Mouse (Mus musculus) activated CD4-positive, CD25-positive, alpha-beta regulatory T cell, adult 4 months (primary cell): ENCODE results near the gene Tbx18. TPM values are rescaled to one million over a fixed set of nuclear protein-coding genes. Genes with fewer than 3 reads are reported as not detected.

Experiments used
- ATAC-seq: one replicate; pipeline ENCODE4 v1.8.0; 2017
- polyA plus RNA-seq, 2 experiments: library from polyadenylated mRNA; unstranded; fragments of 100-300 nt; shearing (Covaris generic); gene quantifications; one replicate each; pipeline ENCODE4 v1.2.1; 2017

The Tbx18 gene
- polyA plus RNA-seq, 2 experiments from 2014 or later = not detected

DNA sequence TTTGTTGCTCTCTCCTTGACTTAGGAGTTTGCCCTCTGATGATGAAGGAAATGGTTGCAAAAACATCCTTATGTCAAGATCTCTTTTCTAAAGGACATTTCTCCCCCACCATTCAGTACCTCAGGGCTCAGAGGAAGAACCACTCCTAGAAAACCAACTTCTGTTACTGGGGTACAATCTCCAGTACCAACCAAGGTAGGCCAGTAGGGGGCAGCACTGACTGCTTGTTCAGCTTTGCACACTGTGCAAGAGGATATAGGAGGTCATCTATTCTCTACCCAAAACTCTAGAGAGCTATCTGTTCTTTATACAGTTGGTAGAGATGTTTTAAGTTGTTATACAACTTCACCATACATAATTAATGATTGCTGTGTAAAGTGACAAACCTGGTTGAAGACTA lies 22.9 kb downstream of the Tbx18 start:
- no peak for ATAC-seq

GRCm38 (mm10) chr9:87702267-87702666 lies 28.8 kb downstream of the Tbx18 start:
- no peak for ATAC-seq

DNA sequence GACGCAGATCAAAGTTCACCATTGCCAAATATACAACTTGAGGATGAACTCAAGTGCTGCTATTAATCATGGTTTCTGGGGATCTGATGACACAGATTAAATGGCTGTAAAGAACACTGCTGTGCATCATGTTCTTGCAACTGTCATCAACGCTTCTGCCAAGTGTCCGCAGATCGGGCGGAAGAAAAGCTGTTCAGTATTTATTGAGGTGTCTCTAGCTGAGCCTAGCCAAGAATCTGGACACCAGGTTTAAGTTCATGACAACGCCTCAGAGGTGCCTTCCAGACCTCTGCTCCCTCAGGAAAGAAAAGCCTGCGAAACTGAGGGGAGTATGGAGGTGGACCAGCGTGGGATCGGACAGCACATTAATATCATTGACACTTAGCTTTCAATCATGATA lies 44.1 kb downstream of the Tbx18 start:
- ATAC-seq = no peak

DNA sequence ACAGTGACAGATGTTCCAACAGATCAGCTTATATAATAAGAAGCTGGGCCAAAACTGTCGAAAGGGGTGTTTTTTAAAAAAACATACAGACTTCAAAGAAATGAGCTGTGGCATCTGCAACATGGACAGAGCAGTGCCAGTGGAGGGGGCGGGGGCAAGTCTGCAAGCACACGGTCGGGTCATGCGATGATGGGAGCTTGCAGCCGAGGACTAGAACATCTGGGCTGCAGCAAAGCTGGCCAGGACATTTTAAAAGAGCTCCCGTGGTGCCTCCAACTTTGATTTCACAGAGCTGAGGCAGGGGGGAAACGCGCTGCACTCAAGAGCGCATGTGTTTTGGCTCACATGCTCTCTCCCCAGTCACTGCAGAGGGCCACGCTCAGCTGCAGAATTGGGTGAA lies 48.8 kb downstream of the Tbx18 start:
- ATAC-seq = no peak
